Mouse (Mus musculus) left cerebral cortex, postnatal 25 days (tissue): ENCODE data around the gene Cds1. TPM values are rescaled to one million over a fixed set of nuclear protein-coding genes. Genes with fewer than 3 reads are reported as not detected.

Experiments
- DNase-seq, 2 experiments: peaks; one replicate each; pipeline ENCODE4 v3.0.0; 2022; ENCODE audit warnings: low spot score in 2 of 2, mixed read lengths in 1 of 2
- intact Hi-C: fragments of 180-260 bp; cut with DNase I; formaldehyde crosslinking; loops from one replicate; pipeline ENCODE4 v1.15.1; 2025
- total RNA-seq, 2 experiments: library from RNA; stranded (reverse); gene quantifications; 2 replicates each; pipeline ENCODE4 v1.2.3; 2021

Gene Cds1
- total RNA-seq, 2 experiments from 2014 or later: 74.8 to 89.4 TPM

GRCm38 (mm10) chr5:101858891-101859436 is 94.0 kb downstream of the Cds1 start:
- DNase-seq: no peak
- intact Hi-C loops: no loop called here

GRCm38 (mm10) chr5:101861786-101862571 is 97.0 kb downstream of the Cds1 start:
- intact Hi-C loops: no loop called here
- DNase-seq: no peak

- DNase-seq: no peak
Observed at GRCm38 (mm10) chr5:101862651-101863050, 97.7 kb downstream of the Cds1 start.

GRCm38 (mm10) chr5:101863946-101864345 is 99.0 kb downstream of the Cds1 start:
- intact Hi-C loops: no loop called here
- DNase-seq: peak in 1 of 2 experiments; percentile 33

More at GRCm38 (mm10) chr5:101862651-101863050, 97.7 kb downstream of the Cds1 start:
- intact Hi-C loops: no loop called here

- DNase-seq: no peak
- intact Hi-C loops: no loop called here
Observed at GRCm38 (mm10) chr5:101866722-101867121, 101.8 kb downstream of the Cds1 start.

Other genes starting within 250 kb of the Cds1 start
- gene Nkx6-1, start 100.1 kb upstream of the Cds1 start, total RNA-seq: under 1 TPM; 0.21 TPM